Comparison of ENCODE assay signal across 8 mouse cellular contexts in the genomic region with DNA sequence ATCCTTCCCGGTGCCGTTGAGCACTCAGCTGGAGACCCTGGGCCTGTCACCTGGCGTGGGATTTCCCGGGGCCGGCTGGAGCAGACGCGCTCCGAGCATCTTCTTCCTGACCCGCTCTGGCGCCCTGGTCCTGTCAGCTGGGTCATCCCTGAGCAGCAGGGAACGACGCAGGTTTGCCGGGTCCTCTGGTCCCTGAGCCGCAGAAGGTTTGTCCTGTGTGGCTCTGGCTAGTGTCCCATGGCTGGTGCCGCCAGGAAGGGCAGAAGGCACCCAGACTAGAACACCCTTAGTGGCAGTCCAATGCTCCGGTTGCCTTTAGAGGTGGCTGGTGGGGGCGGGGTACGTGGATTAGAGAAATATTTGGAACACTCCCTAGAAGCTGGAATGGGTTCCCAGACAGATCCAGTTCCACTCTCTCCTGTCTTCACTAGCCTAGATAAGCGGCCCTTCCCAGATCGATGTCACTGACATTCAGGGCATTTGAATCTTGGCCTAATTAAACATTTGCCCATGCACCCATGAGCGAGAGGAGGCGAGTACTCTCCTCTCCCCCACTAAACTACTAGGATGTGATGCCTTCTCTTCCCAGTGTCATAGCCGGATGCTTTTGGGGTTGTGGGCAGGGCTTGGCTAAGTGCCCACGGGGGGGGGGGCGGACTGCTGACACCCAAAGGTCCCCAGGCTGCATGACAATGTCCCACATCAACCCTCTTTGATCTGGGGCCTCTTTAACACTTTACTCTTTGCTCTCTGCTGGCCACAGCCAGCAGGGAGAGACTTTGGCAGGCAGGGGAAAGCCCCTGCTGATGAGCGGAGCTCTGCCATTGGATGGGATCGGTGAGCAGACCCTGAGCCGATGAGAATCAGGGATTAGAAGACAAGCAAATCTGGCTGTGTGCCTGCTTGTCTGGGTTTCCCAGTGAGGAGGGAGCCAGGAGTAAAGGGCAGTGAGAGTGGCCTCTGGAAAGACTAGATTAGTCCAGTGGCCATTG. TPM values are rescaled to one million over a fixed set of nuclear protein-coding genes. Genes with fewer than 3 reads are reported as not detected.
DNase-seq lines count a peak whose midpoint lies in the region; ATAC-seq and TF ChIP-seq lines count a peak whose summit lies in the region.

No protein-coding gene starts in this region.

- dilution Hi-C loops in CH12.LX (cut with MboI; ENCODE audit: extremely low pct_ligation_motif_present, extremely low pct_unique_long_range_greater_than_20kb, low sequenced_read_pairs), result no loop called here

- peak; percentile 51 for ATAC-seq in embryonic facial prominence, embryonic 11.5 days (replicated peaks; ENCODE audit: insufficient number of reproducible peaks, low FRiP score, low TSS enrichment, low read depth)
- peak; percentile 11; the same call in 1 of the 2 replicates for ATAC-seq in heart, embryonic 13.5 days (ENCODE audit: extremely low read depth, insufficient number of reproducible peaks, low FRiP score, low TSS enrichment)
- peak; percentile 7; the same call in 1 of the 2 replicates for ATAC-seq in kidney, embryonic 16.5 days (ENCODE audit: low FRiP score, low TSS enrichment)

- peak overlapping the region; percentile 79 for H3K4me2 ChIP-seq in CH12.LX (ENCODE audit: insufficient read depth, low read depth, poor library complexity, severe bottlenecking)
- peak overlapping the region; percentile 94 for H3K4me2 ChIP-seq in embryonic facial prominence, embryonic 11.5 days (ENCODE audit: low read depth, low read length)
- H3K4me2 ChIP-seq in heart, embryonic 13.5 days, result peak overlapping the region; percentile 83
- peak overlapping the region; percentile 97 for H3K4me2 ChIP-seq in kidney, embryonic 16.5 days (replicated peaks; ENCODE audit: low read depth, low read length)

- H3K27ac ChIP-seq in CH12.LX (ENCODE audit: insufficient read depth, low read depth), result peak overlapping the region; percentile 26; the same call in 1 of the 2 replicates
- no peak overlapping the region for H3K27ac ChIP-seq in embryonic facial prominence, embryonic 11.5 days (replicated peaks; ENCODE audit: low read depth, low read length)
- H3K27ac ChIP-seq in heart, embryonic 13.5 days (replicated peaks), result peak overlapping the region; percentile 33; the same call in 1 of the 2 replicates
- no peak overlapping the region for H3K27ac ChIP-seq in kidney, embryonic 16.5 days (ENCODE audit: low read length)

- H3K27me3 ChIP-seq in CH12.LX (replicated peaks), result peaks cover 32% of the 10 kb centered on the region
- H3K27me3 ChIP-seq in embryonic facial prominence, embryonic 11.5 days (ENCODE audit: control insufficient read depth, insufficient read depth, low read length), result 0 out of 2 replicates have a peak, but pooled peaks cover 3% of the 10 kb centered on the region
- H3K27me3 ChIP-seq in heart, embryonic 13.5 days (replicated peaks), result peaks cover 30% of the 10 kb centered on the region
- H3K27me3 ChIP-seq in kidney, embryonic 16.5 days (ENCODE audit: insufficient read depth, low read length), result peaks cover 15% of the 10 kb centered on the region; the same call in 1 of the 2 replicates

- peaks cover 5 to 26% of the 10 kb centered on the region in 2 experiments; a peak in 3 of 4 replicates for H3K4me1 ChIP-seq in CH12.LX (ENCODE audit: control insufficient read depth in 1 of 2, insufficient read depth in 2 of 2)
- H3K4me1 ChIP-seq in embryonic facial prominence, embryonic 11.5 days (ENCODE audit: control insufficient read depth, insufficient read depth, low read length), result no peaks in the 10 kb centered on the region
- peaks cover 17% of the 10 kb centered on the region for H3K4me1 ChIP-seq in heart, embryonic 13.5 days
- H3K4me1 ChIP-seq in kidney, embryonic 16.5 days (ENCODE audit: insufficient read depth, low read length), result peaks cover 16% of the 10 kb centered on the region

- DNase-seq in CH12.LX (ENCODE audit: extremely low read depth) (peak; percentile 66), MN1 (ENCODE audit: low spot score) (peak; percentile 91)
- DNase-seq in embryonic facial prominence, embryonic 11.5 days (ENCODE audit: low spot score), result peak; percentile 26
- DNase-seq in lung, postnatal 14 days, result peak; percentile 20
- DNase-seq in right cerebral cortex, postnatal 4 days, result peak; percentile 59
- DNase-seq in thymus, adult 18-20 months, result no peak

- no peak for TF ChIP-seq POLR2A in CH12.LX (IDR thresholded peaks at IDR 0.05; ENCODE audit: low read depth, low read length)

- under 1% methylated on average over 28 of the region's 28 CpGs for WGBS in embryonic facial prominence, embryonic 11.5 days
- WGBS in heart, embryonic 13.5 days, result 1% methylated on average over 28 of the region's 28 CpGs
- 1% methylated on average over 28 of the region's 28 CpGs for WGBS in kidney, embryonic 16.5 days

- in situ Hi-C loops in CH12.LX (cut with MboI; ENCODE audit: low pct_ligation_motif_present, low pct_unique_long_range_greater_than_20kb, low sequenced_read_pairs), result no loop called here

- TF ChIP-seq EP300 in CH12.LX (IDR thresholded peaks at IDR 0.05; ENCODE audit: low read length), result no peak

- no peak for TF ChIP-seq RAD21 in CH12.LX (IDR thresholded peaks at IDR 0.05; ENCODE audit: low read depth, low read length)

- no peaks in the 10 kb centered on the region for H3K79me2 ChIP-seq in CH12.LX (replicated peaks; ENCODE audit: control insufficient read depth, extremely low read depth, insufficient read depth, poor library complexity, severe bottlenecking)

- H3K36me3 ChIP-seq in CH12.LX (replicated peaks in 1 of 2; ENCODE audit: control insufficient read depth in 1 of 2, insufficient read depth in 1 of 2, low read length in 1 of 2), result no peaks in the 10 kb centered on the region
- H3K36me3 ChIP-seq in embryonic facial prominence, embryonic 11.5 days (replicated peaks; ENCODE audit: control insufficient read depth, insufficient read depth, low read depth, low read length), result no peaks in the 10 kb centered on the region
- H3K36me3 ChIP-seq in heart, embryonic 13.5 days, result no peaks in the 10 kb centered on the region
- H3K36me3 ChIP-seq in kidney, embryonic 16.5 days (ENCODE audit: insufficient read depth, low read length), result no peaks in the 10 kb centered on the region

- H3K9me3 ChIP-seq in CH12.LX (replicated peaks; ENCODE audit: low read length), result peaks cover 3% of the 10 kb centered on the region
- no peaks in the 10 kb centered on the region for H3K9me3 ChIP-seq in embryonic facial prominence, embryonic 11.5 days (replicated peaks; ENCODE audit: control insufficient read depth, low read length)
- no peaks in the 10 kb centered on the region for H3K9me3 ChIP-seq in heart, embryonic 13.5 days
- H3K9me3 ChIP-seq in kidney, embryonic 16.5 days (ENCODE audit: low read length), result no peaks in the 10 kb centered on the region

- H3K4me3 ChIP-seq in CH12.LX (replicated peaks in 1 of 3; ENCODE audit: low read depth in 2 of 3, low read length in 2 of 3, poor library complexity in 1 of 3), result peak overlapping the region; percentile 32 to 76 (median 57)
- peak overlapping the region; percentile 44 for H3K4me3 ChIP-seq in embryonic facial prominence, embryonic 11.5 days (ENCODE audit: low read depth, low read length)
- peak overlapping the region; percentile 57 for H3K4me3 ChIP-seq in heart, embryonic 13.5 days
- H3K4me3 ChIP-seq in kidney, embryonic 16.5 days (ENCODE audit: low read length), result peak overlapping the region; percentile 58

- TF ChIP-seq CTCF in CH12.LX (conservative IDR thresholded peaks at IDR 0.05 in 1 of 2, IDR thresholded peaks at IDR 0.05 in 1 of 2; ENCODE audit: low read depth in 2 of 2, low read length in 2 of 2), result no peak

- H3K9ac ChIP-seq in CH12.LX (ENCODE audit: insufficient read depth, low read depth), result peak overlapping the region; percentile 12; the same call in 1 of the 2 replicates
- H3K9ac ChIP-seq in embryonic facial prominence, embryonic 11.5 days (replicated peaks; ENCODE audit: low read length), result peak overlapping the region; percentile 37
- peak overlapping the region; percentile 76 for H3K9ac ChIP-seq in heart, embryonic 13.5 days
- H3K9ac ChIP-seq in kidney, embryonic 16.5 days (replicated peaks; ENCODE audit: low read length), result peak overlapping the region; percentile 64

TF ChIP-seq in CH12.LX, 34 proteins besides CTCF, POLR2A, EP300 and RAD21:
- TF ChIP-seq ZMIZ1 (IDR thresholded peaks at IDR 0.05; ENCODE audit: low read depth, low read length), result no peak
- peak; percentile 34; the same call in 1 of the 2 replicates for TF ChIP-seq TCF12 (IDR thresholded peaks at IDR 0.05; ENCODE audit: low read depth, low read length)
- peak; percentile 56; the same call in 1 of the 2 replicates for TF ChIP-seq SIN3A (IDR thresholded peaks at IDR 0.05; ENCODE audit: low read length)
- no peak for TF ChIP-seq ZC3H11A (IDR thresholded peaks at IDR 0.05; ENCODE audit: low read depth, low read length)

RNA-seq across cellular contexts. Expression of a gene that starts 0.8 kb away (rescaled TPM):
- total RNA-seq in CH12.LX (2012; rRNA removed) (1.1 and 3.2 TPM in 2 replicates), CH12.LX (2014; rRNA removed) (0.96 and 2.2 TPM in 2 replicates)
- polyA plus RNA-seq in CH12.LX (2012; ENCODE audit: insufficient read length, low read depth), result 0.41 TPM in 1 of 2 replicates, not detected in the other
- polyA plus RNA-seq in embryonic facial prominence, embryonic 11.5 days (2014; fragmentation: Nextera tagmentation; extraction: Ambion mirVana), result 0.79 and 0.91 TPM in 2 replicates
- 0.88 and 0.94 TPM in 2 replicates for polyA plus RNA-seq in heart, embryonic 13.5 days (2015; fragmentation: Nextera tagmentation; extraction: Ambion mirVana)
- polyA plus RNA-seq in kidney, embryonic 16.5 days (2015; fragmentation: Nextera tagmentation; extraction: Ambion mirVana), result 0.53 and 1.1 TPM in 2 replicates

RNA-seq across cellular contexts. Expression of a gene that starts 23.6 kb away (rescaled TPM):
- total RNA-seq in CH12.LX (2012; rRNA removed) (55.3 and 63.8 TPM in 2 replicates), CH12.LX (2014; rRNA removed) (79.3 and 85.9 TPM in 2 replicates)
- 132 and 135 TPM in 2 replicates for polyA plus RNA-seq in CH12.LX (2012; ENCODE audit: insufficient read length, low read depth)
- polyA plus RNA-seq in embryonic facial prominence, embryonic 11.5 days (2014; fragmentation: Nextera tagmentation; extraction: Ambion mirVana), result 84.3 and 85.7 TPM in 2 replicates
- polyA plus RNA-seq in heart, embryonic 13.5 days (2015; fragmentation: Nextera tagmentation; extraction: Ambion mirVana), result 103 and 117 TPM in 2 replicates
- polyA plus RNA-seq in kidney, embryonic 16.5 days (2015; fragmentation: Nextera tagmentation; extraction: Ambion mirVana), result 136 and 143 TPM in 2 replicates

RNA-seq across cellular contexts. Expression of a gene that starts 45.5 kb away (rescaled TPM):
- total RNA-seq in CH12.LX (2012; rRNA removed) (not detected in 2 replicates), CH12.LX (2014; rRNA removed) (not detected in 2 replicates)
- polyA plus RNA-seq in CH12.LX (2012; ENCODE audit: insufficient read length, low read depth), result not detected in 2 replicates
- polyA plus RNA-seq in embryonic facial prominence, embryonic 11.5 days (2014; fragmentation: Nextera tagmentation; extraction: Ambion mirVana), result not detected in 2 replicates
- polyA plus RNA-seq in heart, embryonic 13.5 days (2015; fragmentation: Nextera tagmentation; extraction: Ambion mirVana), result not detected in 2 replicates
- polyA plus RNA-seq in kidney, embryonic 16.5 days (2015; fragmentation: Nextera tagmentation; extraction: Ambion mirVana), result not detected in 2 replicates

Comparison
In these comparisons a context has a peak if more than half of its experiments do, and no peak if none do; other contexts are left out.
1. DNase-seq: peak in CH12.LX (single experiment), MN1 (single experiment), embryonic facial prominence, embryonic 11.5 days (single experiment), lung, postnatal 14 days (single experiment) and right cerebral cortex, postnatal 4 days (single experiment); none in thymus, adult 18-20 months (0 of 2).
2. H3K27ac ChIP-seq: peak in CH12.LX (single experiment) and heart, embryonic 13.5 days (single experiment); none in embryonic facial prominence, embryonic 11.5 days (single experiment) and kidney, embryonic 16.5 days (single experiment).
3. H3K9ac ChIP-seq: peak in every context shown above with its lines; median percentile 76 in heart, embryonic 13.5 days; 64 in kidney, embryonic 16.5 days; 37 in embryonic facial prominence, embryonic 11.5 days; 12 in CH12.LX.
4. Peak in every context shown above with its lines, with median percentiles within 50 percentile points of each other: H3K4me2 ChIP-seq, H3K4me3 ChIP-seq and ATAC-seq.